9 mouse cellular contexts compared by ENCODE assay signal in genomic region chr11:5522798-5523415, GRCm38 (mm10). TPM values are rescaled to one million over a fixed set of nuclear protein-coding genes. Genes with fewer than 3 reads are reported as not detected.
A peak's percentile ranks its signal among the peaks of the same experiment; 100 is the strongest.
DNase-seq lines count a peak whose midpoint lies in the region; ATAC-seq and TF ChIP-seq lines count a peak whose summit lies in the region.
"Had no signal": no experiment of that assay in that cellular context is flagged by ENCODE, and none has a peak within 500 bp of the region (broad histone marks: within the 10 kb centered on the region; RNA-seq: fewer than 3 reads in every experiment).

No protein-coding gene starts in this region.

- H3K4me3 ChIP-seq in kidney, embryonic 16.5 days (ENCODE audit: low read length) = peak overlapping the region; percentile 98
- peak overlapping the region; percentile 85 for H3K4me3 ChIP-seq in embryonic facial prominence, embryonic 14.5 days (ENCODE audit: low read depth, low read length)
- H3K4me3 ChIP-seq in kidney, postnatal 0 days (replicated peaks; ENCODE audit: low read depth, low read length) = 0 out of 2 replicates have a peak overlapping the region, but pooled peaks have one; percentile 100
- peak overlapping the region; percentile 95; the same call in 1 of the 2 replicates for H3K4me3 ChIP-seq in midbrain, postnatal 0 days (ENCODE audit: low read depth, low read length)

- ATAC-seq in kidney, embryonic 16.5 days (ENCODE audit: low FRiP score, low TSS enrichment) = no peak
- ATAC-seq in embryonic facial prominence, embryonic 14.5 days (ENCODE audit: low read depth) = no peak
- no peak for ATAC-seq in kidney, postnatal 0 days (replicated peaks; ENCODE audit: low FRiP score, low read depth)
- no peak for ATAC-seq in midbrain, postnatal 0 days (ENCODE audit: low FRiP score)

- H3K36me3 ChIP-seq in kidney, embryonic 16.5 days (ENCODE audit: insufficient read depth, low read length) = peaks cover 44% of the 10 kb centered on the region
- peaks cover 57% of the 10 kb centered on the region for H3K36me3 ChIP-seq in embryonic facial prominence, embryonic 14.5 days (ENCODE audit: control insufficient read depth, insufficient read depth, low read length)
- peaks cover 38% of the 10 kb centered on the region for H3K36me3 ChIP-seq in kidney, postnatal 0 days (ENCODE audit: insufficient read depth, low read length)
- H3K36me3 ChIP-seq in midbrain, postnatal 0 days (ENCODE audit: insufficient read depth, low read length) = peaks cover 27% of the 10 kb centered on the region

- H3K4me2 ChIP-seq in kidney, embryonic 16.5 days (replicated peaks; ENCODE audit: low read depth, low read length) = peak overlapping the region; percentile 72
- peak overlapping the region; percentile 68 for H3K4me2 ChIP-seq in embryonic facial prominence, embryonic 14.5 days (ENCODE audit: low read depth, low read length)
- peak overlapping the region; percentile 65 for H3K4me2 ChIP-seq in kidney, postnatal 0 days (ENCODE audit: low read length)
- peak overlapping the region; percentile 66 for H3K4me2 ChIP-seq in midbrain, postnatal 0 days (ENCODE audit: low read depth, low read length, poor library complexity, severe bottlenecking)

- no peak overlapping the region for H3K27ac ChIP-seq in kidney, embryonic 16.5 days (ENCODE audit: low read length)
- no peak overlapping the region for H3K27ac ChIP-seq in embryonic facial prominence, embryonic 14.5 days (replicated peaks; ENCODE audit: low read depth, low read length)
- H3K27ac ChIP-seq in kidney, postnatal 0 days = no peak overlapping the region
- no peak overlapping the region for H3K27ac ChIP-seq in midbrain, postnatal 0 days (ENCODE audit: low read depth, low read length)

- intact Hi-C loops in left cerebral cortex, postnatal 36 days (cut with DNase I) = no loop called here

- H3K9me3 ChIP-seq in kidney, embryonic 16.5 days (ENCODE audit: low read length) = no peaks in the 10 kb centered on the region
- no peaks in the 10 kb centered on the region for H3K9me3 ChIP-seq in embryonic facial prominence, embryonic 14.5 days (ENCODE audit: control insufficient read depth, low read length)
- H3K9me3 ChIP-seq in kidney, postnatal 0 days (replicated peaks; ENCODE audit: low read length) = no peaks in the 10 kb centered on the region
- H3K9me3 ChIP-seq in midbrain, postnatal 0 days (ENCODE audit: low read length) = no peaks in the 10 kb centered on the region

- TF ChIP-seq CTCF in kidney, postnatal 0 days (IDR thresholded peaks at IDR 0.05; ENCODE audit: low read depth) = no peak
- TF ChIP-seq CTCF in midbrain, postnatal 0 days (IDR thresholded peaks at IDR 0.05) = no peak

- peak overlapping the region; percentile 33; the same call in 1 of the 2 replicates for H3K9ac ChIP-seq in kidney, embryonic 16.5 days (replicated peaks; ENCODE audit: low read length)
- H3K9ac ChIP-seq in embryonic facial prominence, embryonic 14.5 days (ENCODE audit: low read depth, low read length) = peak overlapping the region; percentile 96; the same call in 1 of the 2 replicates
- H3K9ac ChIP-seq in kidney, postnatal 0 days (ENCODE audit: low read depth, low read length) = 0 out of 2 replicates have a peak overlapping the region, but pooled peaks have one; percentile 20
- H3K9ac ChIP-seq in midbrain, postnatal 0 days (replicated peaks; ENCODE audit: low read length, poor library complexity, severe bottlenecking) = 0 out of 2 replicates have a peak overlapping the region, but pooled peaks have one; percentile 19

- peaks cover 21% of the 10 kb centered on the region for H3K4me1 ChIP-seq in kidney, embryonic 16.5 days (ENCODE audit: insufficient read depth, low read length)
- peaks cover 12% of the 10 kb centered on the region for H3K4me1 ChIP-seq in embryonic facial prominence, embryonic 14.5 days (ENCODE audit: control insufficient read depth, insufficient read depth, low read length)
- H3K4me1 ChIP-seq in kidney, postnatal 0 days (replicated peaks; ENCODE audit: insufficient read depth, low read length) = 0 out of 2 replicates have a peak, but pooled peaks cover 9% of the 10 kb centered on the region
- peaks cover 7% of the 10 kb centered on the region; the same call in 1 of the 2 replicates for H3K4me1 ChIP-seq in midbrain, postnatal 0 days (ENCODE audit: insufficient read depth, low read length)

- WGBS in kidney, embryonic 16.5 days = 83% methylated on average over 11 of the region's 11 CpGs
- WGBS in embryonic facial prominence, embryonic 14.5 days = 89% methylated on average over 11 of the region's 11 CpGs
- 80% methylated on average over 11 of the region's 11 CpGs for WGBS in kidney, postnatal 0 days
- WGBS in midbrain, postnatal 0 days = 92% methylated on average over 11 of the region's 11 CpGs

- H3K27me3 ChIP-seq in kidney, embryonic 16.5 days (ENCODE audit: insufficient read depth, low read length) = no peaks in the 10 kb centered on the region
- no peaks in the 10 kb centered on the region for H3K27me3 ChIP-seq in embryonic facial prominence, embryonic 14.5 days (replicated peaks; ENCODE audit: control insufficient read depth, insufficient read depth, low read length)
- no peaks in the 10 kb centered on the region for H3K27me3 ChIP-seq in kidney, postnatal 0 days (ENCODE audit: insufficient read depth, low read length)
- no peaks in the 10 kb centered on the region for H3K27me3 ChIP-seq in midbrain, postnatal 0 days (ENCODE audit: insufficient read depth, low read length)

- no peak for DNase-seq in kidney, adult 9 months
- no peak for DNase-seq in embryonic facial prominence, embryonic 14.5 days (ENCODE audit: low spot score)
- no peak for DNase-seq in kidney, postnatal 0 days (ENCODE audit: low spot score)
- no peak for DNase-seq in midbrain, postnatal 0 days (ENCODE audit: low spot score)
- DNase-seq in left cerebral cortex, postnatal 36 days (ENCODE audit: low spot score in 2 of 2) = no peak
- no peak for DNase-seq in thymus, postnatal 0 days (ENCODE audit: low spot score)
- no peak for DNase-seq in layer of hippocampus, adult 9-10 months (ENCODE audit: low spot score)

RNA-seq across cellular contexts. Expression of gene Xbp1, which starts 2.4 kb away (rescaled TPM):
- 203 and 229 TPM in 2 replicates for polyA plus RNA-seq in kidney, embryonic 16.5 days (2015; fragmentation: Nextera tagmentation; extraction: Ambion mirVana)
- polyA plus RNA-seq in embryonic facial prominence, embryonic 14.5 days (2014; fragmentation: Nextera tagmentation; extraction: Ambion mirVana) = 205 and 223 TPM in 2 replicates
- polyA plus RNA-seq in kidney, postnatal 0 days (2015; fragmentation: Nextera tagmentation; extraction: Ambion mirVana) = 195 and 199 TPM in 2 replicates
- total RNA-seq in midbrain, postnatal 0 days (2014; rRNA removed) = 120 and 124 TPM in 2 replicates
- 89.5 and 97.4 TPM in 2 replicates for polyA plus RNA-seq in midbrain, postnatal 0 days (2015; fragmentation: Nextera tagmentation; extraction: Ambion mirVana)
- total RNA-seq in left cerebral cortex, postnatal 36 days (2021) = 100 to 1,000 TPM in 1 of 2 experiments, 10 to 100 TPM in 1; 88.6 to 102 TPM
- 194 and 213 TPM in 2 replicates for polyA plus RNA-seq in thymus, postnatal 0 days (2015; fragmentation: Nextera tagmentation; extraction: Ambion mirVana)

RNA-seq across cellular contexts. Expression of gene Ccdc117, which starts 19.1 kb away (rescaled TPM):
- polyA plus RNA-seq in kidney, embryonic 16.5 days (2015; fragmentation: Nextera tagmentation; extraction: Ambion mirVana) = 19.7 and 22.1 TPM in 2 replicates
- polyA plus RNA-seq in embryonic facial prominence, embryonic 14.5 days (2014; fragmentation: Nextera tagmentation; extraction: Ambion mirVana) = 18.2 and 22.1 TPM in 2 replicates
- polyA plus RNA-seq in kidney, postnatal 0 days (2015; fragmentation: Nextera tagmentation; extraction: Ambion mirVana) = 14.7 and 15.5 TPM in 2 replicates
- 8.2 and 13.0 TPM in 2 replicates for total RNA-seq in midbrain, postnatal 0 days (2014; rRNA removed)
- 4.9 and 6.1 TPM in 2 replicates for polyA plus RNA-seq in midbrain, postnatal 0 days (2015; fragmentation: Nextera tagmentation; extraction: Ambion mirVana)
- total RNA-seq in left cerebral cortex, postnatal 36 days (2021) = 10 to 100 TPM; 11.2 to 14.6 TPM
- 17.7 and 18.5 TPM in 2 replicates for polyA plus RNA-seq in thymus, postnatal 0 days (2015; fragmentation: Nextera tagmentation; extraction: Ambion mirVana)

RNA-seq across cellular contexts. Expression of gene Ankrd36, which starts 46.6 kb away (rescaled TPM):
- not detected in 2 replicates for polyA plus RNA-seq in kidney, embryonic 16.5 days (2015; fragmentation: Nextera tagmentation; extraction: Ambion mirVana)
- not detected in 2 replicates for polyA plus RNA-seq in embryonic facial prominence, embryonic 14.5 days (2014; fragmentation: Nextera tagmentation; extraction: Ambion mirVana)
- not detected in 2 replicates for polyA plus RNA-seq in kidney, postnatal 0 days (2015; fragmentation: Nextera tagmentation; extraction: Ambion mirVana)
- total RNA-seq in midbrain, postnatal 0 days (2014; rRNA removed) = not detected in 2 replicates
- 0.11 TPM in 1 of 2 replicates, not detected in the other for polyA plus RNA-seq in midbrain, postnatal 0 days (2015; fragmentation: Nextera tagmentation; extraction: Ambion mirVana)
- total RNA-seq in left cerebral cortex, postnatal 36 days (2021) = not detected
- polyA plus RNA-seq in thymus, postnatal 0 days (2015; fragmentation: Nextera tagmentation; extraction: Ambion mirVana) = 0.05 TPM in 1 of 2 replicates, not detected in the other
- total RNA-seq: layer of hippocampus, adult 18-20 months had no signal

Comparison
In these comparisons a context has a peak if more than half of its experiments do, and no peak if none do; other contexts are left out.
1. H3K9ac ChIP-seq: peak in every context shown above with its lines; median percentile 96 in embryonic facial prominence, embryonic 14.5 days; 33 in kidney, embryonic 16.5 days; 20 in kidney, postnatal 0 days; 19 in midbrain, postnatal 0 days.